In the genomic region with DNA sequence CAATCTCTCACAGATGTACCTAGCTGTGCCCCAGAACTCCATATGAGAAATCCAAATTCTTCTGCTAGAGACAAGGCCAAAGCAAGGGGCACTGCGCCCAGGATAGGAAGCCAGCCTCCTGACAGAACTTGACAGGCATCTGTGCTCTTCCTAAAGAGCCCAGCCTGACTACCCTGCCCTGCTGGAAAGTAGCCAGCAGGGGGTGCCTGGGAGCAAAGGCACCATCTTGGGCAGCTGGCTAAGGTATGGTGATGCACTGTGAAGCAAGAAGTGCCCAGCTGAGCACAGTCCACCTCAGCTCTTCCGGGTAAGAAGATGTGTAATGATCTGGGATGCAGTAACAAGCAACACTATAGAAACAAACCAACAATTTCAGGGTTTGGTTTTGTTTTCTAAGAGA, we compare ENCODE assay signal across 17 mouse cellular contexts.
DNase-seq lines count a peak whose midpoint lies in the region; ATAC-seq and TF ChIP-seq lines count a peak whose summit lies in the region.
"Had no signal": no experiment of that assay in that cellular context is flagged by ENCODE, and none has a peak within 500 bp of the region (broad histone marks: within the 10 kb centered on the region; RNA-seq: fewer than 3 reads in every experiment).

No protein-coding gene starts in this region.

- 94% methylated on average over 2 of the region's 2 CpGs for WGBS in heart, postnatal 0 days
- WGBS in forebrain, embryonic 14.5 days: 88% methylated on average over 2 of the region's 2 CpGs
- WGBS in hindbrain, embryonic 16.5 days: 87% methylated on average over 2 of the region's 2 CpGs

- H3K4me2 ChIP-seq in heart, postnatal 0 days (ENCODE audit: low read depth, low read length): no peak overlapping the region
- no peak overlapping the region for H3K4me2 ChIP-seq in forebrain, embryonic 14.5 days (ENCODE audit: low read length)
- H3K4me2 ChIP-seq in hindbrain, embryonic 16.5 days (ENCODE audit: low read length): no peak overlapping the region
- H3K4me2 ChIP-seq: embryonic facial prominence, embryonic 15.5 days; forebrain, embryonic 12.5 days had no signal

- no peaks in the 10 kb centered on the region for H3K36me3 ChIP-seq in heart, postnatal 0 days (replicated peaks; ENCODE audit: control insufficient read depth, insufficient read depth, low read length)
- H3K36me3 ChIP-seq in testis, adult 2 months (ENCODE audit: control insufficient read depth, insufficient read depth, low read length): no peaks in the 10 kb centered on the region
- H3K36me3 ChIP-seq in forebrain, embryonic 14.5 days (ENCODE audit: control insufficient read depth, insufficient read depth, low read length): no peaks in the 10 kb centered on the region
- no peaks in the 10 kb centered on the region for H3K36me3 ChIP-seq in hindbrain, embryonic 16.5 days (ENCODE audit: control insufficient read depth, insufficient read depth, low read length)
- H3K36me3 ChIP-seq: embryonic facial prominence, embryonic 15.5 days; forebrain, embryonic 12.5 days had no signal

- no peak overlapping the region for H3K9ac ChIP-seq in heart, postnatal 0 days (replicated peaks; ENCODE audit: low read depth, low read length)
- H3K9ac ChIP-seq in forebrain, embryonic 14.5 days (ENCODE audit: low read length): no peak overlapping the region
- no peak overlapping the region for H3K9ac ChIP-seq in hindbrain, embryonic 16.5 days (ENCODE audit: low read depth, low read length)
- H3K9ac ChIP-seq: embryonic facial prominence, embryonic 15.5 days; forebrain, embryonic 12.5 days had no signal

- peak; percentile 22 for TF ChIP-seq CTCF in heart, postnatal 0 days (IDR thresholded peaks at IDR 0.05; ENCODE audit: low read depth)
- peak; percentile 28; the same call in 1 of the 2 replicates for TF ChIP-seq CTCF in testis, adult 2 months (IDR thresholded peaks at IDR 0.05; ENCODE audit: control insufficient read depth, insufficient read depth, insufficient replicate concordance, low read depth, low read length)
- TF ChIP-seq CTCF in brain, embryonic 14.5 days (IDR thresholded peaks at IDR 0.05; ENCODE audit: borderline replicate concordance, extremely low read depth, insufficient read depth, insufficient read length): peak; percentile 30; the same call in 1 of the 2 replicates

- no peak overlapping the region for H3K27ac ChIP-seq in heart, postnatal 0 days (ENCODE audit: low read depth)
- H3K27ac ChIP-seq in testis, adult 2 months (ENCODE audit: control insufficient read depth, insufficient read depth, low read depth, low read length): no peak overlapping the region
- H3K27ac ChIP-seq in forebrain, embryonic 14.5 days (ENCODE audit: low read depth, low read length): no peak overlapping the region
- no peak overlapping the region for H3K27ac ChIP-seq in hindbrain, embryonic 16.5 days (ENCODE audit: low read depth, low read length)
- H3K27ac ChIP-seq: embryonic facial prominence, embryonic 15.5 days; forebrain, embryonic 12.5 days had no signal

- no peaks in the 10 kb centered on the region for H3K27me3 ChIP-seq in heart, postnatal 0 days (ENCODE audit: control insufficient read depth, insufficient read depth, low read length)
- H3K27me3 ChIP-seq in testis, adult 2 months (ENCODE audit: control insufficient read depth, insufficient read depth, low read length): no peaks in the 10 kb centered on the region
- no peaks in the 10 kb centered on the region for H3K27me3 ChIP-seq in forebrain, embryonic 14.5 days (replicated peaks; ENCODE audit: control insufficient read depth, insufficient read depth, low read length)
- no peaks in the 10 kb centered on the region for H3K27me3 ChIP-seq in hindbrain, embryonic 16.5 days (replicated peaks; ENCODE audit: control insufficient read depth, insufficient read depth, low read length)
- H3K27me3 ChIP-seq: embryonic facial prominence, embryonic 15.5 days; forebrain, embryonic 12.5 days had no signal

- DNase-seq in heart, postnatal 0 days (ENCODE audit: low spot score): no peak
- DNase-seq in heart, adult 8-10 months (ENCODE audit: low spot score): no peak
- no peak for DNase-seq in testis, postnatal 14 days (ENCODE audit: low spot score)
- no peak for DNase-seq in brain, embryonic 14.5 days (ENCODE audit: low read depth)
- no peak for DNase-seq in adrenal gland, postnatal 10 days
- no peak for DNase-seq in forebrain, embryonic 14.5 days (ENCODE audit: low spot score)
- DNase-seq: adrenal gland, postnatal 36 days; cerebellum, adult 11 months; heart, adult 18-20 months; kidney, postnatal 10 days; left cerebral cortex, postnatal 4 days; lung, adult 2 months had no signal

- TF ChIP-seq EP300 in heart, postnatal 0 days (IDR thresholded peaks at IDR 0.05; ENCODE audit: low read depth): no peak

- no peak for ATAC-seq in heart, postnatal 0 days (ENCODE audit: insufficient read depth, low read depth)
- ATAC-seq in forebrain, embryonic 14.5 days: no peak
- ATAC-seq in hindbrain, embryonic 16.5 days: no peak
- ATAC-seq: inflammation-experienced regulatory T-cells, adult 6 months had no signal

- no peak for TF ChIP-seq POLR2A in testis, adult 2 months (IDR thresholded peaks at IDR 0.05; ENCODE audit: control insufficient read depth, low read depth, low read length)
- no peak for TF ChIP-seq POLR2A in brain, embryonic 14.5 days (IDR thresholded peaks at IDR 0.05; ENCODE audit: borderline replicate concordance, extremely low read depth, insufficient read depth, insufficient read length, poor library complexity, severe bottlenecking)

- no peaks in the 10 kb centered on the region for H3K9me3 ChIP-seq in heart, postnatal 0 days (replicated peaks; ENCODE audit: control insufficient read depth, low read length)
- no peaks in the 10 kb centered on the region for H3K9me3 ChIP-seq in forebrain, embryonic 14.5 days (replicated peaks; ENCODE audit: control insufficient read depth, low read length)
- H3K9me3 ChIP-seq in hindbrain, embryonic 16.5 days (ENCODE audit: control insufficient read depth, low read length): no peaks in the 10 kb centered on the region
- H3K9me3 ChIP-seq: embryonic facial prominence, embryonic 15.5 days; forebrain, embryonic 12.5 days had no signal

- no peaks in the 10 kb centered on the region for H3K4me1 ChIP-seq in heart, postnatal 0 days (ENCODE audit: control insufficient read depth, insufficient read depth)
- peaks cover 3% of the 10 kb centered on the region; the same call in 1 of the 2 replicates for H3K4me1 ChIP-seq in testis, adult 2 months (ENCODE audit: control insufficient read depth, insufficient read depth, low read length)
- H3K4me1 ChIP-seq in forebrain, embryonic 14.5 days (ENCODE audit: control insufficient read depth, insufficient read depth, low read length): no peaks in the 10 kb centered on the region
- no peaks in the 10 kb centered on the region for H3K4me1 ChIP-seq in hindbrain, embryonic 16.5 days (ENCODE audit: control insufficient read depth, insufficient read depth, low read depth, low read length)
- H3K4me1 ChIP-seq: embryonic facial prominence, embryonic 15.5 days; forebrain, embryonic 12.5 days had no signal

- no peak overlapping the region for H3K4me3 ChIP-seq in heart, postnatal 0 days (ENCODE audit: low read depth, low read length)
- no peak overlapping the region for H3K4me3 ChIP-seq in testis, adult 2 months (ENCODE audit: control insufficient read depth, low read depth, low read length)
- H3K4me3 ChIP-seq in forebrain, embryonic 14.5 days (ENCODE audit: low read depth, low read length): no peak overlapping the region
- H3K4me3 ChIP-seq in hindbrain, embryonic 16.5 days (ENCODE audit: low read length): no peak overlapping the region
- H3K4me3 ChIP-seq: embryonic facial prominence, embryonic 15.5 days; forebrain, embryonic 12.5 days had no signal
